Mouse (Mus musculus): ENCODE data around the gene Elob. TPM values are rescaled to one million over a fixed set of nuclear protein-coding genes. Genes with fewer than 3 reads are reported as not detected.

Elob gene
- polyA plus RNA-seq, 1 experiment from 2014 or later, result 906 TPM

GRCm38 (mm10) chr17:23776216-23776615 lies 52.7 kb downstream of the Elob start:
- no peak overlapping the region for H3K27ac ChIP-seq (ENCODE audit: low read length)
- H3K27me3 ChIP-seq (ENCODE audit: control insufficient read depth, insufficient read depth, low read length), result no peaks in the 10 kb centered on the region
- WGBS, result 80% methylated on average over 10 of the region's 10 CpGs
- H3K4me1 ChIP-seq (ENCODE audit: control insufficient read depth, insufficient read depth, low read length), result no peaks in the 10 kb centered on the region
- H3K36me3 ChIP-seq (ENCODE audit: control insufficient read depth, insufficient read depth, low read length), result no peaks in the 10 kb centered on the region
- H3K4me2 ChIP-seq (ENCODE audit: low read depth, low read length), result no peak overlapping the region
- H3K4me3 ChIP-seq (replicated peaks; ENCODE audit: low read length), result no peak overlapping the region
- no peak for ATAC-seq (ENCODE audit: insufficient read depth, low FRiP score)
- no peak overlapping the region for H3K9ac ChIP-seq (ENCODE audit: low read length)
- no peaks in the 10 kb centered on the region for H3K9me3 ChIP-seq (replicated peaks; ENCODE audit: control insufficient read depth, low read length)

Small RNA genes lying within 50 kb of the gene (microRNA-seq; reads per million reads assigned to microRNA genes)
- gene Mir5125, result not detected

Other genes with a start within 250 kb of the Elob start
- gene Zfp13, start 229.6 kb downstream of the Elob start, polyA plus RNA-seq (2015; fragmentation: Nextera tagmentation; extraction: Ambion mirVana), result 11.5 and 11.8 TPM in 2 replicates
- 0.15 TPM in 1 of 2 replicates, not detected in the other for gene Zscan10, start 228.3 kb downstream of the Elob start, polyA plus RNA-seq (2015; fragmentation: Nextera tagmentation; extraction: Ambion mirVana)
- 0.74 and 0.79 TPM in 2 replicates for gene Mmp25, start 183.9 kb downstream of the Elob start, polyA plus RNA-seq (2015; fragmentation: Nextera tagmentation; extraction: Ambion mirVana)
- gene Bicdl2, start 168.6 kb downstream of the Elob start, polyA plus RNA-seq (2015; fragmentation: Nextera tagmentation; extraction: Ambion mirVana), result 19.6 and 26.1 TPM in 2 replicates
- 93.1 and 112 TPM in 2 replicates for gene Hcfc1r1, start 155.5 kb downstream of the Elob start, polyA plus RNA-seq (2015; fragmentation: Nextera tagmentation; extraction: Ambion mirVana)
- 37.0 and 38.5 TPM in 2 replicates for gene Thoc6, start 155.3 kb downstream of the Elob start, polyA plus RNA-seq (2015; fragmentation: Nextera tagmentation; extraction: Ambion mirVana)
- 24.1 and 26.6 TPM in 2 replicates for gene Tnfrsf12a, start 151.7 kb downstream of the Elob start, polyA plus RNA-seq (2015; fragmentation: Nextera tagmentation; extraction: Ambion mirVana)
- 69.6 and 70.6 TPM in 2 replicates for gene Cldn6, start 149.9 kb downstream of the Elob start, polyA plus RNA-seq (2015; fragmentation: Nextera tagmentation; extraction: Ambion mirVana)
- 1.3 and 2.2 TPM in 2 replicates for gene Cldn9, start 145.1 kb downstream of the Elob start, polyA plus RNA-seq (2015; fragmentation: Nextera tagmentation; extraction: Ambion mirVana)
- 0.23 TPM in 1 of 2 replicates, not detected in the other for gene 1520401A03Rik, start 106.4 kb downstream of the Elob start, polyA plus RNA-seq (2015; fragmentation: Nextera tagmentation; extraction: Ambion mirVana)
- 40.9 and 43.3 TPM in 2 replicates for gene Pkmyt1, start 102.8 kb downstream of the Elob start, polyA plus RNA-seq (2015; fragmentation: Nextera tagmentation; extraction: Ambion mirVana)
- gene Paqr4, start 88.3 kb downstream of the Elob start, polyA plus RNA-seq (2015; fragmentation: Nextera tagmentation; extraction: Ambion mirVana), result 25.4 and 28.4 TPM in 2 replicates
- gene Kremen2, start 83.3 kb downstream of the Elob start, polyA plus RNA-seq (2015; fragmentation: Nextera tagmentation; extraction: Ambion mirVana), result 0.45 and 0.67 TPM in 2 replicates
- gene Flywch1, start 57.5 kb downstream of the Elob start, polyA plus RNA-seq (2015; fragmentation: Nextera tagmentation; extraction: Ambion mirVana), result 43.3 and 47.0 TPM in 2 replicates
- gene Flywch2, start 43.1 kb downstream of the Elob start, polyA plus RNA-seq (2015; fragmentation: Nextera tagmentation; extraction: Ambion mirVana), result 19.4 and 19.8 TPM in 2 replicates
- 334 and 350 TPM in 2 replicates for gene Srrm2, start 38.6 kb downstream of the Elob start, polyA plus RNA-seq (2015; fragmentation: Nextera tagmentation; extraction: Ambion mirVana)
- gene Prss33, start 6.9 kb upstream of the Elob start, polyA plus RNA-seq (2015; fragmentation: Nextera tagmentation; extraction: Ambion mirVana), result 0.21 TPM in 1 of 2 replicates, not detected in the other
- 7.8 and 10.4 TPM in 2 replicates for gene Prss32, start 14.7 kb upstream of the Elob start, polyA plus RNA-seq (2015; fragmentation: Nextera tagmentation; extraction: Ambion mirVana)
- gene Prss41, start 15.0 kb upstream of the Elob start, polyA plus RNA-seq (2015; fragmentation: Nextera tagmentation; extraction: Ambion mirVana), result 2.6 and 3.3 TPM in 2 replicates
- not detected in 2 replicates for gene Prss21, start 38.9 kb upstream of the Elob start, polyA plus RNA-seq (2015; fragmentation: Nextera tagmentation; extraction: Ambion mirVana)
- not detected in 2 replicates for gene Dcpp1, start 51.7 kb upstream of the Elob start, polyA plus RNA-seq (2015; fragmentation: Nextera tagmentation; extraction: Ambion mirVana)
- not detected in 2 replicates for gene Dcpp2, start 51.7 kb upstream of the Elob start, polyA plus RNA-seq (2015; fragmentation: Nextera tagmentation; extraction: Ambion mirVana)
- not detected in 2 replicates for gene Dcpp3, start 88.3 kb upstream of the Elob start, polyA plus RNA-seq (2015; fragmentation: Nextera tagmentation; extraction: Ambion mirVana)
- not detected in 2 replicates for gene Sbp, start 112.5 kb upstream of the Elob start, polyA plus RNA-seq (2015; fragmentation: Nextera tagmentation; extraction: Ambion mirVana)
- gene Sbpl, start 126.1 kb upstream of the Elob start, polyA plus RNA-seq (2015; fragmentation: Nextera tagmentation; extraction: Ambion mirVana), result not detected in 2 replicates
- 0.18 and 0.21 TPM in 2 replicates for gene Prss30, start 151.4 kb upstream of the Elob start, polyA plus RNA-seq (2015; fragmentation: Nextera tagmentation; extraction: Ambion mirVana)
- gene Prss22, start 169.0 kb upstream of the Elob start, polyA plus RNA-seq (2015; fragmentation: Nextera tagmentation; extraction: Ambion mirVana), result 4.2 and 6.7 TPM in 2 replicates
- 19.0 and 30.0 TPM in 2 replicates for gene Prss27, start 209.0 kb upstream of the Elob start, polyA plus RNA-seq (2015; fragmentation: Nextera tagmentation; extraction: Ambion mirVana)
- gene Kctd5, start 244.3 kb upstream of the Elob start, polyA plus RNA-seq (2015; fragmentation: Nextera tagmentation; extraction: Ambion mirVana), result 54.8 and 56.2 TPM in 2 replicates

All from stomach, embryonic 16.5 days (tissue).